Mouse (Mus musculus): ENCODE measurements at regions not wholly inside any gene's neighbourhood (a gene's known extent, or its start where the extent isn't known, plus 50 kb on each side); places are given as distances from the start of the nearest gene placed in this dataset.

- TF ChIP-seq HCFC1 (IDR thresholded peaks at IDR 0.05; ENCODE audit: borderline replicate concordance, insufficient read depth, low read length): no peak
- peak; percentile 93 for TF ChIP-seq ZNF384 (IDR thresholded peaks at IDR 0.05; ENCODE audit: low read depth, low read length)
These were observed 93.9 kb upstream of the Tle3 start for GRCm38 (mm10) chr9:61278216-61278758.

Data from ES-E14 (cell line).